Mouse (Mus musculus) embryo, embryonic 10 days (tissue): Measurements from ENCODE around the gene Olfr70.

Source experiments
- DNase-seq: peaks from one replicate; pipeline ENCODE4 v3.0.0-alpha.2; 2015; ENCODE audit warnings: low spot score

Gene Olfr70

DNA sequence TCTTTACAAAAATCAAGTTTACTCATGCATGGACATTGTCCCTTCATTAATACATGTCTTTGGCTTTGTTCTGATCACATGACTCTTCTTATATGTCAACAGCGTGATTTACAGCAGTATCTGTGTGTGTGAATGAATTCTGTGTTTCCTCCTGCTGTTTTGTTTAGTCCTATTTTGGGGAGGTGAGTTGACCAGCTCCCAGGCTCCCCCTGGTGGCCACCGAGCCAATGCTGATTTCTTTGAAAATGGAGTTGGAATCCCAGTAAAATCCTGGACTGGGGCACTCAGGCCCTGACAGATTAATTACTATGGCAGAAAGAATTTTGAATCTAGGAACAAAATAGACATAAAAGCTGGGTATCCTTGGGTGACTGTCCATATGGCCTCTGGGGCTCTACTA lies 11.2 kb upstream of the Olfr70 start:
- peak; percentile 76 for DNase-seq

DNA sequence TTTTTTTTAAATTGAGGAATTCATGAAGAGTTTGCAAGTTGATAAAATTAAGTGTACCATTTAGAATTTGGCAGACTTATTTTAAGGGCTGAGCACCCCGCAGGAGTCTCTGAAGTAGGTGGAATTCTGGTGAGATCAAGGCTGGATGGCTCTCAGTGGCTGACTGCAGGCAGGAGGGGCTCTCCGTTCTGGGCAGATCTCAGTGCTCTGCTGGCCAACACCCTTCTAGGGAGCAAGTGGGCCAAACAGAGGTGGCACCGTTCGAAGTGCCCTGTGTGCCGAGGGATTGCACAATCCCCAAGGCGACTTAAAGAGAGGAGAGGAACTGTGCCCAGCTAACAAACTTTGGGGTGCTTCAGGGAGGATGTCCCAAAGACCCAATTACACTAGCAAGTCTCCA lies 9.3 kb upstream of the Olfr70 start, which contains the start of gene Olfr71:
TSS of gene Olfr71 (minus strand) at position 387 of the 400 bp plus-strand sequence.
- DNase-seq = no peak

DNA sequence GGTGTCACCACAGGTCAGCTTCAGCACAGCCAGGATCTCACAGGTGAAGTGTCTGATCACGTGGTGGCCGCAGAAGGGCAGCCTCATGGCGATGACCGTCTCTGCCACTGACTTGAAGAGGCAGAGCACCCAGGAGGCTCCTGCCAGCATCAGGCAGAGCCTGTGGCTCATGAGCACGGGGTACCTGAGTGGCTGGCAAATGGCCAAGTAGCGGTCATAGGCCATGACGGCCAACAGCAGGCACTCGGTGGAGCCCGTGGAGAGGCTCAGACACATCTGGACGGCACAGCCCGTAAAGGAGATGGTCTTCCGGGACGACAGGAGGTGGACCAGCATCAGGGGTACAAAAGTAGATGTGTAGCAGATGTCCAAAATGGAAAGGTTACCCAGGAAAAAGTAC lies 5.4 kb upstream of the Olfr70 start:
- no peak for DNase-seq

DNA sequence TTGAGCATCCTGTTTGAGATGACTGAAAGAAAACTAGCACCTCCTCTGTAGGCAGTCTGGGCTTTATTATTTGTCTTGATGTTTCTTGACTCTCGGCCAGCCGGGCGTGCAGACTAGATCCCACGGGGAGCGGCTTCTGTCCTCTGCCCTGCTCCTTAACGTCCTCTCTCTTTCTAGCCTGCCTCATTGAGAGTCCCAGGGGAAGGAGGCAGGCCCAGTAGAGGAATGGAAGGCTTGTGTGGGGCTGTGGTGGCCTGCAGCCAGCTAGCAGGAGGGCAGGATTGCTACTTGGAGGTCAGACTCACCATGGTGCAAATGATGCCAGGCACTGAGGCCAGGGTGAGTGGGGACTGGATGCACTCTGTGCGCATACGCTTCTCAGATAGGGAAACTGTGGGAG lies 3.2 kb upstream of the Olfr70 start:
- DNase-seq = no peak

DNA sequence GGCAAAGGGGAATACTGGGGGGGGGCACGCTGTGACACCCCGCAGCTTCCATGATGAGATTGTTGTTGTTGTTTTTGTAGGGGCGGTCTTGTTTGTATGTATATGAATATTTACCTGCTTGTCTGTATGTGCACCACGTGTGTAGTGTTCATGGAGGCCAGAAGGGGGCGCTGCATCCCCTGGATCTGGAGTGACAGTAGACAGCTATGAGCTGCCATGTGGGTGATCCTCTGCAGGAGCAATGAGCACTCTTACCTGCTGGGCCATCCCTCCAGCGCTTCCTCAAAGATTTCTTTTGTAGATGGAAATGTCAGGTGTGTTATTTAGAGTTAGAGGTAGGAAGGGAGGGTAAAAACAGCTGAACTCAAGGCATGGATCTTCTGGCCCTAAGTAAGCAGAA lies 2.8 kb upstream of the Olfr70 start:
- DNase-seq = no peak

DNA sequence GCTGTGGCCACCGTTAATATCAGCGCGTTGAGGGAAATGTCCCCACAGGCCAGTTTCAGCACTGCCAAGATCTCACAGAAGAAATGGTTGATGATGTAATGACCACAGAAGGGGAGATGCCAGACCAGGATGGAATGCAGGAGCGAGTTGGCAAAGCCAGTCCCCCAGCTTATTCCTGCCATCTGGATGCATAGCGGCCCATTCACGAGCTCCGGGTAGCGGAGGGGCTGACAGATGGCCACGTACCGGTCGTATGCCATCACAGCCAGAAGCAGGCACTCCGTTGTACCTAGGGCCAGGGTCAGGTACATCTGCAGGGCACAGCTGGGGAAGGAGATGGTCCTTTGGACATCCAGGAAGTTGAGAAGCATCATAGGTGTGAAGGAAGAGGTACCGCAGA lies 4.0 kb downstream of the Olfr70 start:
- DNase-seq = no peak

DNA sequence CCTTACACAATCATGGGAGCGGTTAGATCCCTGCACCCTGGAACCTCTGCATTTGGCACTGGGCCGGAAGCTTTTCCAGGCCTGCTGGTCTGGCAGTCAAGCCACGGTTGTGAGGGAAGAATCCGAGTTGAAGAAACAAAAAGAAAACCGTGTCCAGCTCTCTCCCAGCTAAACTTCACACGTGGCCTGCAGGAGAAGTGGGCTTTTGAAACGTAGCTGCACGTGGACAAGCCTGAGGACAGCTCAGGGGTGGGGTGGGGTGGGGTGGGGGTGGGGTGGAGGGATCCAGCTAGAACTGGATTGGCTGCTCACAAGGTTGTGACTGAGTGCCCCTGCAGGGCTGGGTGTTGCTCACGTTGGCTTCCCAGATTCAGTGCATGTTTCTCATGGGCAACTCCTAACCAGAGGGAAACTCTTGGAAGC lies 5.3 kb downstream of the Olfr70 start:
- no peak for DNase-seq

DNA sequence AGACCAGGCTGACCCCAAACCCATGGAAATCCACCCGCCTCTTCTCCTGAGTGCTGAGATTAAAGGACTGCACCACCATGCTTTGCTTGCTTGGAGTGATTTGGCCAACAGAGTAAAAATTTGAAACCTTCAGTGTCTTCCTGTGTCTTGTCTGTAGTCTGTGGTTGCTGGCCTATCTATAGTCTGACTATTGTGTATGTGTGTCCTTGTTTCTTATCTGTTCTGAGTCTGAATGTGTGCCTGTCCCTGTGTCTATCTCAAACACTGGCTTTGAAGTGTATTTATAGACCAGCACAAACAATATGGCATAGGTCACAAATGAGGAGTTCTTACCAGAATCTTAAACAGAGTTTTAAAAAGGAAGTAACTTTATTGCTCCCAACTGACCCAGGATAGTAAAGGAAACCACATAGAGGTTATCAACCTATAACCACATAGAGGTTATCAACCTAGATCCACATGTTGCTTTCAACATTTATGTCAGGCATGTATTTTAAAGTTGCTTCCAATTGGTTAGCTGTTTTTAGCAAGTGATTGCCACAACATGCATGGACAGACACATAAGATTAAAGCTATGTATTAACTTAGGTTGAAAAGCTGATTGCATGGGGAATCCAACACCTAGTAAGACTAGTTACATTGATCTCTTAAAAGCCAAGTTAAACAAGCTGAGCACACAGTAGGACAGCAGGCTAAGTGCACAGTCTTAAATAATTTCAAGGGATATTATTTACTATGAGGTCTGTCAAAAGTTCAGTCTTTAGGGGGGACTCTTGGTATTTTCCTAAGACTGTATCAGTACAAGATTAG lies 6.0 kb downstream of the Olfr70 start:
- no peak for DNase-seq

DNA sequence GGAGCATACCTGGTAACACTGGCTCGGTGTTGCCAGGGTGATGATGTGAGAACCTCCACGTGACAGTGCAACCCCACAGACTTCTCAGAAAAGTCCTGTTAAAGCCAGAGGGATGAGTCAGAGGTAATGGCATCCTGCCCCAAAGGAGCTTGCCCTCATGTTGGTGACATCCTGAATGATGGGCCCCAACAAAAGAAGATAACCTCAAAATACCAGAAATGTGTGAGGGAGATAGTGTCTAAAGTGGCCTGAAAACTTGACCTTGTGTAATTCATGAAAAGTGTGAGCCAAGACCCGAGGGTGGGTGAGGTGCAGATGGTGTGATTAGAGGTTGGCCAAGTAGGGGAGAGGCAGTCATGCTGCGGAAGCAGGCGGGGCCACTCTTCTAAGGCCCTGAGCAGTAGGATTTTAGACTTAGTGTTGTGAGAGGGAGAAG lies 6.8 kb downstream of the Olfr70 start:
- no peak for DNase-seq

DNA sequence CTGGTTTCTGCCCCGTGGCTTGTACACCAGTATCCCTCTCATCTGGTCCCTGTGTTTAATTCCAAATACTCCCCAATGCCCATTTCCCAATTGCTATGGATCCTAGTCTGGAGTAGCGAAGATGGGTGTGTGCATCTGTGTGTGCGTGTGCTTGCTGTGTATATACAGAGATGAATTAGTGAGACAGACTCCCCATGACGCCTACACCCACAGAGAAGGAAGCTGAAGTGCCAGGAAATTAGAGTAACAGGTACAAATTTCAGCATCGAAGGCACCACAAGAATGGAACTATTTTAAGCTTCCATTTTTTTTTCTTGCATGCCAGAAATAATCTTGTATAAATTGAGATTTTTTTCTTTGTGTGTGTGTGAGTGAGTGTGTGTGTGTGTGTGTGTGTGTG lies 9.6 kb downstream of the Olfr70 start:
- no peak for DNase-seq

DNA sequence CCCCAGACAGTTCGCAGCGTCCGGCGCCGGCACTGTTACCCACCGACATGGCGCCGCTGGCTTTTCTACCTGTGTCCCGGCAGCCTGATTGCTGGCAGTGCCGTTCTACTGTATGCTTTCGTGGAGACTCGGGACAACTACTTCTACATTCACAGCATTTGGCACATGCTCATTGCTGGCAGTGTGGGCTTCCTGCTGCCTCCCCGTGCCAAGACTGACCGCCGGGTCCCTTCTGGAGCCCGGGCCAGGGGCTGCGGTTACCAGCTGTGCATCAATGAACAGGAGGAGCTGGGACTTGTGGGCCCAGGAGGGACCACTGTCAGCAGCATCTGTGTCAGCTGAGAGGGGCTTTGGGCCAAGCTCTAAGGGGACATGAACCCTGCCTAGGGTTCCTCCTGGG lies 10.6 kb downstream of the Olfr70 start:
- DNase-seq = no peak

DNA sequence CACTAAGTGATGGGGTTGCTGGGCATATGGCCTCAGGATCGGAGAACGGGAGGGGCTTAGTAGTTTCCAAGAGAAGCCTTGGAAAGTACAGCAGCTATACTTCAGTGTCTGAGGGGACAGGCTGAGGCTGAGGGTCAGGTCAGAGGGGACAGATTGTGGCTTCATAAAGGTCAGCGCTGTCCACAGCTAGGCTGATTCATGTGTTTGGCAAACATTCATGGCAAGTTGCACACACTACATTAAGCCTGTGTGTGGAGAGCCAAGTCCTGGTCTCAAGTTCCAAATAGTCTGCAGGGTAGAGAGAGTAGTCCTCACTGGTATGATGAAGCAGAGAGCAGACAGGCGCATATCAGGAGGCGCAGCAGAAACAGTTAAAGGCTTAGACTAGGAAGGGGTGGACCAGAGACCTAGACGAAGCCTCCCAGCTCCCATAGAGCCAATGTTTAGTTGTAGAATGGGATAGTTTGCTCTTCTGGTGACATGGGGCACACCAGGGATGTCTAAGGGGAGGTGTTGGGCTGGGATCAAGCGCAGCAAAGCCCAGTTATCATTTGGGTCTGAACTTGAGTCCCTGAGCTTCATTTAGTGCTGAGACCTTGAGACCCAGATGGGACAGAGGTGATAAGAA lies 21.1 kb downstream of the Olfr70 start:
- DNase-seq = no peak

DNA sequence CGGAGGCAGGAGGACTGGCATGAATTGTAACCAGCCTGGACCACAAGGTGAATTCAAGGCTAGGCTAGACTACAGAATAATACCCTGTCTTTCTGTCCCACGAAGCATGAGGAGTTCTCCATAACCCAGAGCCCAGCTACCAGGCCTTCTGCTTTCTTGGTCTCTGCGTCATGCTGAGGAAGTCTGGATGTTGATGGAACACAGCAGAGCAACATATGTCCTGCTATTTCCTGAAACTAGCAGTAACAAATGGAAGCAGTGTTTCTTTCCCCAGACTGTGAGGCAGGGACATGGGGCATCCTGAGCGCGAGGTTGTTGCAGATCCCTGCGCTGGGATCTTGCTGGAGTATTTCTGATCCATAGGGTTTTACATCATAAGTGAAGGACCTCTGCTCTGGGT lies 22.1 kb downstream of the Olfr70 start:
- no peak for DNase-seq

DNA sequence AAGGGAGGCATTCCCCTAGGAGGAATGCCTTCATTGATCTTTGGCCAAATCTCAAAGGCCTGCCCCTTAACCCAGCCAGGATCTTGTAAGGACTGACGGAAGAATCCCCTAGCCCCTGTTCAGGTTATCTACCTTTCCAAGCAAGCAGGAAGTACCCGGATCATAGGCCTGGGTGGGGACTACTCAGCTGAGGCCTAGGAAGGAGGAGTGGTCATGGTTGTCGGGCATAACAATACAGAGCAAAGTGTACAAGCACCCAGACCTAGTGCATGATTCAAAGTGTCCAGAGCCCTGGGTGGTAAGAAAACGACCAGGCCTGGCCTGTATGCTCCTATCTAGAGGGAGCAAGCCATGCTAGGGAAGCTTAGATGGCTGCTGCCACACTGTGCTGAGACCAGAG lies 25.0 kb downstream of the Olfr70 start:
- no peak for DNase-seq

DNA sequence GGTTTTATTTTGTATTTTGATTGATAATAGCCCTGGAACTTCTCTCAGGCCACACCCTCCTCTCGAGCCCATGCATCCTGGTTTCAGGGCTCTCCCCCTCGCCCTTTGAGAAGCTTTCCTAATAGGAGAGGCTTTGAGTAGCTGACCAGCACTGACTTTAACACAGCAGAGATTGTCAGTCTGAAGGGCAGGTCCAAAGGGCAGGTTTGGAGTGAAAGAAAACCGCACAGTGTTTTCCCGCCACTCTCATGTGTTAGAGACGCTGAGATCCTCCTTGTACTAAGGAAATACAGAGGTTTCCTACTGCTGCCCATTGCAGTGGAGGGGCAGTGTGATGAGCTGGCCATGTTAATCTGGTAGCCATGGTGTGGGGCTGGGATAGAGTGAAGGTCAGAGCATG lies 25.6 kb downstream of the Olfr70 start:
- no peak for DNase-seq

DNA sequence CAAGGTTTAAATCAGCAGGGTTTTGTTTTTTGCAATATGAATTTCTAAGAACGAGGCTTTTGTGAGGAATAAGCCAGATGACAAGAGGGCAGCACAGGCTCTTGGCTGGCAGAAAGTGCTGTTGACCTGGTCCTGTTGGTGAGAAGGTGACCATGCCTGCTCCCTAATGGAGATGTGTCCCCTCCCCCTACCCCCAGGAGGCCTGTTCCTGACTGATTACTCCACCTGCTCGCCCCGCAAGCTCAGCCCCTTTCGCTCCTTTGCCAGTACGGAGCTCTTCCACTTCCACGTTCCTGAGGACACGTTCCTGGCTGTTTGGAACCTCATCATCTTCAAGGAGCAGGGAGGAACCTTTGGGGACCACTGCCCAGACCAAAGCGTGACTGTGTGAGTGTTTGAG lies 26.9 kb downstream of the Olfr70 start:
- DNase-seq = no peak

DNA sequence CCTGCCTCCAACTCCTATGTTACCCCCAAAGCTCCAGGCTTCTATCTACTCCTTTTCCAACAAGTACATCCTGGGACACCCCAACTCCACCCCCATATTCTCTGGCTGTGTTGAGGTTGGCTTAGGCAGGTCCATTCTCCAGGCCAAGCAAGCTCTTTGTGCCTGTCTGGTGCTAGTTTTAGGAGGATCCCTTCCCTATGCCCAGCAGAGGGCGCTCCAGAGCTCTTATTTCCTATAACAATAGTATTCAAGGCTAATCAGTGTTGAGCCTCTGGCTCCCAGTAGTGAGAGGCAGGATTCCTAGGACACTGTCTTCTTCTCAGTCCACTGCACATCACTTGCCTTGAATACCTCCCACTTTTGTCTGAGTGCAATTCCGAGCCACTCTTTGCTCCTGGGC lies 28.5 kb downstream of the Olfr70 start:
- DNase-seq = peak; percentile 90

DNA sequence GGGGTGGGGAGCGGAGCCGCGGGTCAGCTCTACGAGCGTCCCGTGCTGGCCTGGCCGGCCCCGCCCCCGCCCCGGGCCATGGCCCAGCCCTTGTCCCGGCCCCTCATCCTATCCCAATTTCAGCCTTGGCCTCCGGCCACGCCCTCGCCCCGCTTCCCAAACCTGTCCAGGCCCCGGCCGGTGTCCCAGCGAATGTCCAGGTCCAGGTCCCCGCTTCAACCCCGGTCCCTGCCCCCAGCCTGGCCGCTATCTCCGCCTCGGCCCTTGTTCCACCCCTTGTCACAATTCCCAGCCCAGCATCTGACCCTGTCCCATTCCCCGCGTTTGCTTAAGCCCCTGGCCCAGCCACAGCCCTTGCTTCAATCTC lies 31.2 kb downstream of the Olfr70 start:
- peak; percentile 69 for DNase-seq

DNA sequence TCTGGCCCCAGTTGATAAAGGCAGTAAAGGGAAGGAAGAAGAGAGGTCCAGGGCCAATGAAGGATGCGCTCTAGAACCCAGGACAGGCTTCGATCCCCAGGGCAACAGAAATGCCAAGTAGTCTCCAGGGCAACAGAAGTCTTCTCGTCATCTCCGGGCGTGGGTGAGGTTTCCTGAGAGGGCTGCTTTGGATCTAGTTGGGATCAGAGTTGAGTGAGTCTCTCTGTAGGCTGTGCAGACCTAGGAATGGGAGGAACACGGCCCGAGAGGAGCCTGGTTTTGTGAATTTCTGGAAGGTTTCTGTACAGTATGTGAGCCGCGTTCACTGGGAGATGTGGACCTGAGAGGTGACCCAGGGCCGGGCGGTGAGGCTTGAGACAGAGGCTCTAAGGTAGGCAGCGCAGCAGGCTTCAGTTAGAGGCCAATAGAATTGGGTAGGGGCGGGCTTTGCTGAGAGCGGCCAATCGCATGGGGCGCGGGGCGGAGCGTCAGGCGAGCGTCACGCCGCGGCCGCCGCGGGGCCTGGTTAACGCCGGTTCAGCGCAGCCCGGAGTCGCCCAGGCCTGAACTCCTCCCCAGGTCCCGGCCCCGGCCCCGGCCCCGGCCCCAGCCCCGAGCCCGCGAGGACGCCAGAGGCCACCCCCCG lies 31.7 kb downstream of the Olfr70 start, which contains the start of the genes Tmem8b and Fam221b:
TSS of gene Tmem8b (plus strand) at position 190 of the 646 bp plus-strand sequence.
TSS of gene Fam221b (minus strand) at position 364 of the 646 bp plus-strand sequence.
- peak; percentile 94 for DNase-seq

DNA sequence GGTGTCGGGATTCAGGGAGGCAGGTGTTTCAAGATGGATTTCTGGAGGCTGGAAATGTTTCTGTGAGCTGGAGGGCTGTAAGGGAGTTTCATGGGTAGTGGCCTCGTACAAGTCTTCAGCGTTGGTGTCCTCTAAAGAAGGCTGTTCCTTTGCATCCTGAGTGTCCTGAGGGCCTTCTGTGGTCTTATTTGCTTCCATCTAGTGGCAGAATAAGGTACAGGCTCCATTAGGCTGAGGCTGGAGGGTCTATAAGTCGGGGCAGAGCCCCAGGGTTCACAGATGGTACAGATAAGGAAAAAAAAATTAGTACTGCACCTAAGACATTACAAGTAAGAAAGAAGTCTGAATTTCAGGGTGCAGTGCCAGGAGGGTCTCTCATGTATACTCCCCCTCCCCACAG lies 34.2 kb downstream of the Olfr70 start:
- peak; percentile 55 for DNase-seq

DNA sequence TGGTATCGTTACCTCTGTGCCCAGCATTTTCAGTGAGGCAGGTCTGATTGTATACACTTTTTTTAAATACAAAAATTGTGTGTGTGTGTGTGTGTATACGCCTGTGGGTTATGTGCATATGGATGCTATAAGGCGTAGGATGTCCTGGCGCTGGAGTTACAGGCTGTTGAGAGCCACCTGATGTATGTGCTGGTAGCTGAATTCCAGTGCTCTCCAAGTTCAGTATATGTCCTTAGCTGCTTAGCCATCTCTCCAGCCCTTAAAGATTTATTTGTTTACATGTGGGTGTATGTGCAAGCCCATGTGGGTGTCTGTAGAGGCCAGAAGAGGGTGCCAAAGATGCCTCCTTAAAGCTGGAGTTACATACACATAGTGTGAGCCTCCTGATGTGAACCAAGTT lies 43.5 kb downstream of the Olfr70 start:
- DNase-seq = no peak

DNA sequence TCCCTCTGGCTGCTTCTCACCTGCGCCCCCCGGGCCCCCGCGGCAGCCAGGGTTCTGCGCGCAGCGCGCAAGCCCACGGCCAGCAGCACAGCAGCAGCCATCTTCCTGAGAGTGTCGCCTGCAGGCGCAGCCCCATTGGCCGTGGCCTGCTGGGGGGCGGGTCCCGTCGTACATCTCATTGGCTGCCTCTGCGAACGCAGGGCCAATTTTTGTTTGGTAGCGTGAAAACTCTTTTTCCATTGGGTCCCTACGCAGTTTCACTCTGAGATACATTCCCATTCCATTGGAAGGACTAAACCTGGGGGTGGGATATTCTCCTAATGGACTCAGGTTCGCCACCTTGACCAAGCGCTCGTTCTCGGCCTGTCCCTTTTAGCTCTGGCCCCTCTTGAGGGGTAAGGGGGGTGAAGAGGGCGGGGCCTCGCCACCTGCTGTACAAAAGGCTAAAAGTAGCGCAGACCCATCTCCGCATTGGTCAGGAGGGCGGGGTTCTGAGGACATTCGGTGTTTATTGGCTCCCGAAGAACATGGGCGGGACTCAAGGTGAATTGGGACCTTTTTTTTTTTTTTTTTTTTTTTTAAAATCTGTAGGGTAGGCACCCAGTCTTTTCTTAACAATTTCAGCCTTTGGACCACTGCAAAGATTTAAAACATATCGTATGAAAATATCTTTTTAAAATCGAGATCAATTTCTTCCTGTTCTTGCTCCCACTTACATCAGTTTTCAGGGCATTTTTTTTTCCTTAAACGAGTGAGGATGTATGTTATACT lies 44.1 kb downstream of the Olfr70 start, which contains the start of gene Hint2:
TSS of gene Hint2 (minus strand) at position 128 of the 771 bp plus-strand sequence.
- DNase-seq = peak; percentile 96
